Mouse (Mus musculus) cerebellum, postnatal 14 days (tissue): ENCODE data around the gene Olfr896-ps1.

Experiments
- DNase-seq, 2 experiments: peaks; one replicate each; pipeline ENCODE4 v3.0.0; 2021; ENCODE audit warnings: mixed read lengths in 2 of 2

Gene Olfr896-ps1

GRCm38 (mm10) chr9:38290807-38291206 lies at the start of gene Olfr896-ps1:
TSS of gene Olfr896-ps1 (plus strand) at chr9:38291107.
- DNase-seq = no peak

DNA sequence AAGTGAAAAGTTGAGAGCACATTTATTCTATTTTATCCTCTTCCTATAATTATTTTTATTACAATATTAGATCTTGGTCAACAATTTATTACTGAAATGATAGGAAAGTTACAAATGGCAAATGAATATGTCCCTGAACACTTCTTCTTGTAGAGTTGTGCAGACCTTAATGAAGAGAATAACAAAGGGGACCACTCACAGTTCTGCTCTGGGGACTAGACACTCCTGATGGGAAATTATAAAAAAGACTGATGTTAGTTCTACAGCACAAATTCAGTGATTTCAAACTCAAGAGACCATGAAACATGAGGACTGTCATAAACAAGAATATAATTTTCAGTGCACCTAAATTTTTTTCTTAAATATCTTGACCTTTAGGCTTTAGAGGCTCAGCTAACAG lies 38.4 kb upstream of the Olfr896-ps1 start, which contains the start of gene Olfr143:
TSS of gene Olfr143 (plus strand) at position 301 of the 400 bp plus-strand sequence.
- no peak for DNase-seq

- DNase-seq = no peak
Measured at GRCm38 (mm10) chr9:38267551-38267950, 23.4 kb upstream of the Olfr896-ps1 start, which contains the start of gene Olfr895. TSS of gene Olfr895 (plus strand) at chr9:38267851.

DNA sequence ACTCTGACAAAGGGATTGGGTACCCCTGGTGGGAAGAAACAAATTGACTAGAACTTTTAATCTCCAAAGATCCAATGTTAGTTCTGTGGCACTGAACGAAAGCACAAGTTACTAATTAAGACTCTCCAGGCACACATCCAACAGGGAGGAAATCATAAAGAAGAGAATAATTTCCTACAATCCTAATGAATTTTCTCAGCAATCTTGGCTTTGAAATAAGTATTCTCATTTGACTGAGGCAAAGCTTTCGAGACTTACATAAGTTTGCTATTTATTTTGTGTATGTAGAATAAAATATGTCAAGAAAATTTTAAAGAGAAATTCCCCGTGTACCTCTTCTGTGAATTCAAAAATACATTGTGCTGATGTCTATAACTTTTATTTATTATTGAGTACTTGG lies 37.9 kb downstream of the Olfr896-ps1 start, which contains the start of gene Olfr25:
TSS of gene Olfr25 (plus strand) at position 301 of the 400 bp plus-strand sequence.
- DNase-seq = no peak
